Mouse (Mus musculus): ENCODE data around the gene Rps5.
A peak's percentile ranks its signal among the peaks of the same experiment; 100 is the strongest.

GRCm38 (mm10) chr7:12913556-12913955 is 8.5 kb upstream of the Rps5 start:
- TF ChIP-seq CTCF (IDR thresholded peaks at IDR 0.05; ENCODE audit: low read depth) (peak; percentile 48; the same call in 1 of the 2 replicates), EP300 (IDR thresholded peaks at IDR 0.05; ENCODE audit: low read depth) (no peak)

Data from liver, embryonic 14.5 days (tissue).